Mouse (Mus musculus): ENCODE data around the gene Khdc3.
"Not testable (repeated sequence)": the region's sequence is repeated elsewhere in the genome, so short reads cannot be mapped to it uniquely, and the experiment has no call there.

Khdc3 gene

GRCm38 (mm10) chr9:73102181-73102580, 545 bp downstream of the Khdc3 start, which contains the start of gene Gm20509:
Gene Gm20509 (plus strand): TSS chr9:73102470.
- no peak for DNase-seq (ENCODE audit: low spot score)

GRCm38 (mm10) chr9:73103159-73103879, 1.7 kb downstream of the Khdc3 start:
- DNase-seq (ENCODE audit: low spot score): no peak

- DNase-seq (ENCODE audit: low spot score): no peak
Measured at GRCm38 (mm10) chr9:73103880-73104198, 2.2 kb downstream of the Khdc3 start.

- no peak for DNase-seq (ENCODE audit: low spot score)
Measured at GRCm38 (mm10) chr9:73105141-73105540, 3.5 kb downstream of the Khdc3 start.

GRCm38 (mm10) chr9:73105771-73106170, 4.1 kb downstream of the Khdc3 start:
- no peak for DNase-seq (ENCODE audit: low spot score)

GRCm38 (mm10) chr9:73112919-73113906, 11.6 kb downstream of the Khdc3 start, which contains the start of gene Rsl24d1:
Gene Rsl24d1 (plus strand): TSS chr9:73113426.
- no peak for DNase-seq (ENCODE audit: low spot score)

GRCm38 (mm10) chr9:73116704-73117103, 15.1 kb downstream of the Khdc3 start:
- not testable (repeated sequence) for DNase-seq (ENCODE audit: low spot score)

- no peak for DNase-seq (ENCODE audit: low spot score)
Measured at GRCm38 (mm10) chr9:73118012-73118411, 16.4 kb downstream of the Khdc3 start.

GRCm38 (mm10) chr9:73121735-73122134, 20.1 kb downstream of the Khdc3 start:
- DNase-seq (ENCODE audit: low spot score): no peak

GRCm38 (mm10) chr9:73125043-73125570, 23.5 kb downstream of the Khdc3 start:
- DNase-seq (ENCODE audit: low spot score): no peak

GRCm38 (mm10) chr9:73127457-73127856, 25.8 kb downstream of the Khdc3 start:
- no peak for DNase-seq (ENCODE audit: low spot score)

GRCm38 (mm10) chr9:73129875-73130274, 28.2 kb downstream of the Khdc3 start:
- no peak for DNase-seq (ENCODE audit: low spot score)

GRCm38 (mm10) chr9:73130529-73130928, 28.9 kb downstream of the Khdc3 start:
- DNase-seq (ENCODE audit: low spot score): no peak

GRCm38 (mm10) chr9:73137341-73137886, 35.8 kb downstream of the Khdc3 start:
- no peak for DNase-seq (ENCODE audit: low spot score)
